Mouse (Mus musculus): ENCODE data around the gene Exoc3l.

GRCm38 (mm10) chr8:105275840-105276239 lies 20.1 kb downstream of the Exoc3l start, which contains the start of gene Nol3:
- no peak for TF ChIP-seq CTCF (IDR thresholded peaks at IDR 0.05)
- no peak for TF ChIP-seq POLR2A (IDR thresholded peaks at IDR 0.05; ENCODE audit: insufficient read depth, low read depth, low read length)
- TF ChIP-seq EP300 (IDR thresholded peaks at IDR 0.05; ENCODE audit: insufficient read depth, low read depth, low read length), result no peak
